Comparison of ENCODE assay signal across 16 mouse cellular contexts in the genomic region with DNA sequence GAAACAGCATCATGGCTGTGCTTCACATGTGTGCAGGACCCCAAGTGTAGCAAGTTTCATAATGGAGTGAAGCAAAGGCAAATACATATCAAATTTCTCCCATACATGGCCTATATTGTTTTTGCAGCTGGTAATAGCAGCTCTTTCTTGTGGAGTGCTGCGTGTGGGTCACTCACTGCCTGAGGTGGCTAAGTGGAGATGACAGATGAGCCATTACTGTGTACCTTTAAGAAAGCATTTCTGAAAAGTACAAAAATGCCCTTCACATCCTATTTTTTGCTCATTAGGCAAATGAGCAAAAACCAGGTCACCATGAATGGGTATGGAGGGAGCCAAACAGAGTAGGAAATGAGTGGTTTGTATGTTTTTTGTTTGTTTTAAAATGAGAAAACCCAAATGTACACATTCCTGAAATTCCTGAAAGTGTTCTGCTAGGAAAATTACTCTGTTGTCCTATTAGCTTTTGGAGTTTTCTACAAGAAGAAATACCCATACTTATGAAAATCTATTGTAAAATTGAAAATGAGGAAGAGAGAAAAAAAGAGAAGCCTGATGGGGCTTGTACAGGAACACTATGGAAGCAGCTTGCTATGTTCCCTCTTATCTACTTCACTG.
"Had no signal": no experiment of that assay in that cellular context is flagged by ENCODE, and none has a peak within 500 bp of the region (broad histone marks: within the 10 kb centered on the region; RNA-seq: fewer than 3 reads in every experiment).

No protein-coding gene starts in this region.

- H3K9me3 ChIP-seq: kidney, embryonic 15.5 days; limb, embryonic 15.5 days; liver, embryonic 12.5 days; megakaryocyte, embryonic 14.5 days; midbrain, embryonic 12.5 days had no signal

- H3K4me3 ChIP-seq: kidney, embryonic 15.5 days; limb, embryonic 15.5 days; liver, embryonic 12.5 days; megakaryocyte, embryonic 14.5 days; midbrain, embryonic 12.5 days had no signal

- ATAC-seq: liver, embryonic 12.5 days; midbrain, embryonic 16.5 days had no signal

- H3K36me3 ChIP-seq: kidney, embryonic 15.5 days; limb, embryonic 15.5 days; liver, embryonic 12.5 days; midbrain, embryonic 12.5 days had no signal

- H3K27me3 ChIP-seq: kidney, embryonic 15.5 days; limb, embryonic 15.5 days; liver, embryonic 12.5 days; megakaryocyte, embryonic 14.5 days; midbrain, embryonic 12.5 days had no signal

- H3K9ac ChIP-seq: kidney, embryonic 15.5 days; limb, embryonic 15.5 days; liver, embryonic 12.5 days; lung, embryonic 14.5 days; midbrain, embryonic 12.5 days had no signal

- H3K27ac ChIP-seq: kidney, embryonic 15.5 days; limb, embryonic 15.5 days; liver, embryonic 12.5 days; macrophage; midbrain, embryonic 12.5 days had no signal

- DNase-seq: kidney, adult 2 months; kidney, postnatal 36 days; layer of hippocampus, adult 9-11 months; layer of hippocampus, postnatal 36 days; lung, embryonic 14.5 days; lung, postnatal 10 days; right cerebral cortex, postnatal 14 days; thymus, adult 18-20 months; thymus, postnatal 14 days had no signal

- H3K4me2 ChIP-seq: kidney, embryonic 15.5 days; limb, embryonic 15.5 days; liver, embryonic 12.5 days; lung, embryonic 14.5 days; midbrain, embryonic 12.5 days had no signal

- H3K4me1 ChIP-seq: kidney, embryonic 15.5 days; limb, embryonic 15.5 days; liver, embryonic 12.5 days; megakaryocyte, embryonic 14.5 days; midbrain, embryonic 12.5 days had no signal
